Mouse (Mus musculus): ENCODE results near the gene Myo5c.

GRCm38 (mm10) chr9:75322099-75322885 is 90.5 kb downstream of the Myo5c start:
- TF ChIP-seq CTCF (IDR thresholded peaks at IDR 0.05 in 2 of 3, conservative IDR thresholded peaks at IDR 0.05 in 1 of 3; ENCODE audit: control insufficient read depth in 1 of 3, insufficient read depth in 1 of 3, low read depth in 2 of 3, low read length in 3 of 3, poor library complexity in 1 of 3, severe bottlenecking in 1 of 3) (no peak), POLR2A (IDR thresholded peaks at IDR 0.05; ENCODE audit: control insufficient read depth in 1 of 2, insufficient read depth in 1 of 2, low read depth in 1 of 2, low read length in 2 of 2, poor library complexity in 1 of 2) (no peak), MAFK (IDR thresholded peaks at IDR 0.05; ENCODE audit: borderline replicate concordance, low read depth, low read length) (no peak), POLR2AphosphoS5 (IDR thresholded peaks at IDR 0.05; ENCODE audit: borderline replicate concordance, low read depth, low read length) (no peak), MYC (IDR thresholded peaks at IDR 0.05; ENCODE audit: low read depth, low read length) (no peak), RCOR1 (IDR thresholded peaks at IDR 0.05; ENCODE audit: low read depth, low read length) (no peak), GATA1 (IDR thresholded peaks at IDR 0.05; ENCODE audit: low read depth, low read length) (no peak), MAX (IDR thresholded peaks at IDR 0.05; ENCODE audit: low read length) (no peak), NRF1 (IDR thresholded peaks at IDR 0.05; ENCODE audit: insufficient read depth, low read depth, low read length, poor library complexity, severe bottlenecking) (no peak)

All from MEL (cell line).